Mouse (Mus musculus) G1E (cell line): ENCODE measurements around the gene Tm9sf1.

Experiments
- CTCF ChIP-seq: IDR thresholded peaks from 2 replicates; pipeline ENCODE4 v1.5.1; 2012; ENCODE audit warnings: low read depth, low read length, inconsistent platforms, mixed read lengths
- GATA1 ChIP-seq: IDR thresholded peaks from 2 replicates; pipeline ENCODE4 v1.6.1; 2012; ENCODE audit warnings: borderline replicate concordance, low read length, inconsistent platforms, mixed read lengths

DNA sequence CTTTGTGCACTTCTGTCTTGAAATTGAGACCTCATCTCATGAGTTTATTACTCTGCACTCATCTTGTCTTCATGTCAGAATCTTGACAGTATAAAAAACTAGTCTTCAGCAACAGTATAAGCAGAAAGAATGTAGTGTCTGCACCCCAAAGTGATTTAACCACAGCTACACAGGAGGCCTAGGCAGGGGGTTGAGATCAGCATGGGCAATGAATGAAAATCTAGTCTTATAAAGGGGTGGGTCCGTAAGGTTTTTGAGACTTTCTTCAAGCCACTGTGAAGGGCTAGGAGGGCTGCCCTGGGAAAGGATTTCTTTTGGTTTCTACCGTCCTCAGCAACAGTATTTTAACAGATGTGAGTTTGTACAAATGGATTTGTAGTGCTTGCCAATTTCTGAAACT lies 17.0 kb upstream of the Tm9sf1 start:
- TF ChIP-seq CTCF = no peak
- TF ChIP-seq GATA1 = no peak
